Mouse (Mus musculus) bone marrow macrophage, adult 2 months (primary cell): ENCODE data around the gene Ttc32.

Source experiments
- CTCF ChIP-seq: IDR thresholded peaks from 2 replicates; pipeline ENCODE4 v1.5.1; 2012; ENCODE audit warnings: low read depth, mild to moderate bottlenecking, low read length, moderate library complexity
- POLR2A ChIP-seq: IDR thresholded peaks from 2 replicates; pipeline ENCODE4 v1.6.1; 2012; ENCODE audit warnings: mild to moderate bottlenecking, low read depth, low read length, borderline replicate concordance

GRCm38 (mm10) chr12:8993231-8993630 lies 36.6 kb upstream of the Ttc32 start:
- no peak for TF ChIP-seq POLR2A
- no peak for TF ChIP-seq CTCF
